Mouse (Mus musculus): ENCODE measurements around the gene Mical2.

DNA sequence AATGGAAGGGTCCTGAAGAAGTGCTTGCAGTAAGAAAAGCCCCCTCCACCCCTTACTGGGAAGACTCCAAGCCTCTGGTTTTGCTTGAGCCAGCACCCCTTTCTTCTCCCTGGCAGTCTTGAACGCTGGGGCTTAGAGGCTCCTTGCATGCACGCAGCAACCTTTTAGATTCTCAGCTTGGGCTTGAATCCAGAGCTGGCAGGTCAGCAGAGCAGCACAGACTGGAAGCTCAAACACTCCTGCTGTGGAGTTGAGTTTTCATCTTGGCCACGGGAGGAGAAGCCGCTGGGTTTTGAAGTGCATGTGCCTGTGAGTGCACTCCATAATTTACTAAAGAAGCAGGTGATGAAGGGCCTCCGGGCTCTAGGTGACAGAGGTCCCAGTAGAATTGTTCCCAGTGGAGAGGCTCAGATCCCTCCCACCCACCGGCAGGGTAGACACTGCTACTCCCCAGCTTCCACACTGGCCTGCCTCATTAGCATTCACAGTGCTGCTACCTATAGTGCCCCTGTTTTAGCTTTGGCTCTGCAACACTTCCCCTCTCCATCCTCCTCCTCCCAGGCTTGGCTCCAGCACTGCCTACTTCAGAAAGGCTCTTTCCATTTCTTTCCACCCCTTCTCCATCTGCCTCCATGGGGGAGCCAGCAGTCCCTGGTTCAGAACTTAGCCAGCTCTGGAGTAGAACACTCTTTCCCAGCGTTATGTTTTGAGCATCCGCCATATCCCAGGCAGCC lies 15.7 kb downstream of the Mical2 start:
- no peak for TF ChIP-seq CTCF (conservative IDR thresholded peaks at IDR 0.05; ENCODE audit: insufficient read depth, insufficient read length, low read depth, low read length)
- no peak for TF ChIP-seq POLR2A (IDR thresholded peaks at IDR 0.05; ENCODE audit: low read depth, low read length)
